Mouse (Mus musculus) midbrain, embryonic 10.5 days (tissue): ENCODE data around the gene Meox1. TPM values are rescaled to one million over a fixed set of nuclear protein-coding genes. Genes with fewer than 3 reads are reported as not detected.

Experiments used
- DNase-seq: peaks from one replicate; pipeline ENCODE4 v3.0.0-alpha.2; 2017; ENCODE audit warnings: low spot score
- H3K27ac ChIP-seq: fragments of 300-500 bp; sonication (generic); replicated peaks from 2 replicates; pipeline ENCODE4 v1.5.1; 2016; ENCODE audit warnings: mild to moderate bottlenecking
- H3K27me3 ChIP-seq: fragments of 300-500 bp; sonication (generic); 2 replicates; pipeline ENCODE4 v1.6.1; 2016; ENCODE audit warnings: low read depth, mild to moderate bottlenecking; ENCODE audit not compliant: poor library complexity, severe bottlenecking
- H3K36me3 ChIP-seq: fragments of 300-500 bp; sonication (generic); 2 replicates; pipeline ENCODE4 v1.6.1; 2016; ENCODE audit warnings: mild to moderate bottlenecking, moderate library complexity
- H3K4me1 ChIP-seq: fragments of 300-500 bp; sonication (generic); 2 replicates; pipeline ENCODE4 v1.6.1; 2016
- H3K4me3 ChIP-seq: fragments of 300-500 bp; sonication (generic); 2 replicates; pipeline ENCODE4 v1.5.1; 2016; ENCODE audit warnings: mild to moderate bottlenecking, moderate library complexity
- H3K9me3 ChIP-seq: fragments of 300-500 bp; sonication (generic); replicated peaks from 2 replicates; pipeline ENCODE4 v1.6.1; 2016; ENCODE audit warnings: mild to moderate bottlenecking
- WGBS: fragments of 180-500 bp; shearing (Covaris S2); methylation state at CpG from one replicate; pipeline ENCODE4 v1.1.7; 2016; 5-methylcytosine and 5-hydroxymethylcytosine counted together
- polyA plus RNA-seq: library from polyadenylated mRNA; unstranded; fragments of >200 nt; fragmentation: Nextera tagmentation; extraction: Ambion mirVana; gene quantifications from 2 replicates; pipeline ENCODE4 v1.2.1, GENCODE M21; 2016

Gene Meox1
- 0.11 and 0.30 TPM in 2 replicates for polyA plus RNA-seq

GRCm38 (mm10) chr11:101894204-101894603 lies at the start of gene Meox1:
TSS of gene Meox1 (minus strand) at chr11:101894374.
- Histone ChIP-seq H3K9me3 (no peaks in the 10 kb centered on the region), H3K27me3 (peaks cover 59% of the 10 kb centered on the region), H3K4me1 (peaks cover 33% of the 10 kb centered on the region), H3K4me3 (no peak within 1 kb of the TSS), H3K27ac (no peak within 1 kb of the TSS), H3K36me3 (no peaks in the 10 kb centered on the region)
- no peak for DNase-seq
- WGBS, result 36% methylated on average over 11 of the region's 11 CpGs

- Histone ChIP-seq H3K27me3 (peaks cover 41% of the 10 kb centered on the region), H3K4me3 (no peak overlapping the region), H3K9me3 (no peaks in the 10 kb centered on the region), H3K27ac (no peak overlapping the region), H3K36me3 (no peaks in the 10 kb centered on the region), H3K4me1 (peaks cover 22% of the 10 kb centered on the region)
- 46% methylated on average over 3 of the region's 3 CpGs for WGBS
- no peak for DNase-seq
Observed at GRCm38 (mm10) chr11:101943055-101943454, 48.9 kb upstream of the Meox1 start.

GRCm38 (mm10) chr11:101937108-101937507 lies 42.9 kb upstream of the Meox1 start:
- Histone ChIP-seq H3K4me1 (peaks cover 34% of the 10 kb centered on the region), H3K4me3 (peak overlapping the region; percentile 56), H3K36me3 (no peaks in the 10 kb centered on the region), H3K27ac (peak overlapping the region; percentile 80), H3K9me3 (no peaks in the 10 kb centered on the region), H3K27me3 (peaks cover 71% of the 10 kb centered on the region)
- peak; percentile 49 for DNase-seq
- under 1% methylated on average over 32 of the region's 32 CpGs for WGBS

GRCm38 (mm10) chr11:101936421-101936820 lies 42.2 kb upstream of the Meox1 start:
- DNase-seq, result no peak
- Histone ChIP-seq H3K4me3 (peak overlapping the region; percentile 56), H3K4me1 (peaks cover 38% of the 10 kb centered on the region), H3K9me3 (no peaks in the 10 kb centered on the region), H3K36me3 (no peaks in the 10 kb centered on the region), H3K27ac (no peak overlapping the region), H3K27me3 (peaks cover 69% of the 10 kb centered on the region)
- WGBS, result 27% methylated on average over 7 of the region's 7 CpGs

- WGBS, result 92% methylated on average over 3 of the region's 3 CpGs
- H3K27ac ChIP-seq, result no peak overlapping the region
- H3K4me3 ChIP-seq, result no peak overlapping the region
- no peaks in the 10 kb centered on the region for H3K36me3 ChIP-seq
- H3K9me3 ChIP-seq, result no peaks in the 10 kb centered on the region
- peaks cover 63% of the 10 kb centered on the region for H3K27me3 ChIP-seq
- H3K4me1 ChIP-seq, result peaks cover 36% of the 10 kb centered on the region
- DNase-seq, result no peak
Observed at GRCm38 (mm10) chr11:101935743-101936142, 41.6 kb upstream of the Meox1 start.

GRCm38 (mm10) chr11:101931978-101932377 lies 37.8 kb upstream of the Meox1 start:
- Histone ChIP-seq H3K36me3 (no peaks in the 10 kb centered on the region), H3K27ac (no peak overlapping the region), H3K9me3 (no peaks in the 10 kb centered on the region), H3K27me3 (peaks cover 32% of the 10 kb centered on the region), H3K4me3 (no peak overlapping the region), H3K4me1 (peaks cover 36% of the 10 kb centered on the region)
- WGBS, result 60% methylated on average over 4 of the region's 4 CpGs
- no peak for DNase-seq

- H3K27me3 ChIP-seq, result peaks cover 22% of the 10 kb centered on the region
- H3K27ac ChIP-seq, result no peak overlapping the region; the same call in 1 of the 2 replicates
- DNase-seq, result peak; percentile 58
- H3K4me1 ChIP-seq, result peaks cover 35% of the 10 kb centered on the region
- 41% methylated on average over 25 of the region's 25 CpGs for WGBS
- no peaks in the 10 kb centered on the region for H3K36me3 ChIP-seq
- H3K9me3 ChIP-seq, result no peaks in the 10 kb centered on the region
- no peak overlapping the region for H3K4me3 ChIP-seq
Observed at GRCm38 (mm10) chr11:101928030-101928762, 34.0 kb upstream of the Meox1 start.

- WGBS, result 87% methylated on average over 10 of the region's 10 CpGs
Observed at GRCm38 (mm10) chr11:101926951-101927589, 32.9 kb upstream of the Meox1 start.

GRCm38 (mm10) chr11:101925636-101926035 lies 31.5 kb upstream of the Meox1 start:
- DNase-seq, result no peak
- Histone ChIP-seq H3K9me3 (no peaks in the 10 kb centered on the region), H3K27me3 (peaks cover 22% of the 10 kb centered on the region), H3K36me3 (no peaks in the 10 kb centered on the region), H3K27ac (peak overlapping the region; percentile 23; the same call in 1 of the 2 replicates), H3K4me3 (no peak overlapping the region), H3K4me1 (peaks cover 31% of the 10 kb centered on the region)
- WGBS, result 74% methylated on average over 6 of the region's 6 CpGs

More at GRCm38 (mm10) chr11:101926951-101927589, 32.9 kb upstream of the Meox1 start:
- no peak overlapping the region for H3K4me3 ChIP-seq
- H3K9me3 ChIP-seq, result no peaks in the 10 kb centered on the region
- peaks cover 30% of the 10 kb centered on the region for H3K4me1 ChIP-seq
- no peaks in the 10 kb centered on the region for H3K36me3 ChIP-seq
- 0 out of 2 replicates have a peak overlapping the region, but pooled peaks have one; percentile 13 for H3K27ac ChIP-seq
- DNase-seq, result no peak
- peaks cover 22% of the 10 kb centered on the region for H3K27me3 ChIP-seq

- peaks cover 36% of the 10 kb centered on the region for H3K4me1 ChIP-seq
- no peak overlapping the region for H3K4me3 ChIP-seq
- H3K36me3 ChIP-seq, result no peaks in the 10 kb centered on the region
- H3K9me3 ChIP-seq, result no peaks in the 10 kb centered on the region
- H3K27me3 ChIP-seq, result peaks cover 22% of the 10 kb centered on the region
- no peak for DNase-seq
- H3K27ac ChIP-seq, result no peak overlapping the region
- 73% methylated on average over 19 of the region's 19 CpGs for WGBS
Observed at GRCm38 (mm10) chr11:101924441-101924976, 30.3 kb upstream of the Meox1 start.

GRCm38 (mm10) chr11:101923988-101924387 lies 29.8 kb upstream of the Meox1 start:
- Histone ChIP-seq H3K27ac (no peak overlapping the region), H3K4me3 (no peak overlapping the region), H3K4me1 (peaks cover 36% of the 10 kb centered on the region), H3K27me3 (peaks cover 18% of the 10 kb centered on the region), H3K9me3 (no peaks in the 10 kb centered on the region), H3K36me3 (no peaks in the 10 kb centered on the region)
- no peak for DNase-seq
- WGBS, result 79% methylated on average over 6 of the region's 6 CpGs

- DNase-seq, result no peak
- peak overlapping the region; percentile 42; the same call in 1 of the 2 replicates for H3K27ac ChIP-seq
- H3K9me3 ChIP-seq, result no peaks in the 10 kb centered on the region
- peaks cover 20% of the 10 kb centered on the region for H3K4me1 ChIP-seq
- H3K27me3 ChIP-seq, result peaks cover 39% of the 10 kb centered on the region
- H3K36me3 ChIP-seq, result no peaks in the 10 kb centered on the region
- 88% methylated on average over 12 of the region's 12 CpGs for WGBS
- no peak overlapping the region for H3K4me3 ChIP-seq
Observed at GRCm38 (mm10) chr11:101921361-101921952, 27.3 kb upstream of the Meox1 start.
